Mouse (Mus musculus): ENCODE results near the gene Map7.

GRCm38 (mm10) chr10:20105575-20105974, 42.7 kb upstream of the Map7 start:
- no peak for TF ChIP-seq CTCF (IDR thresholded peaks at IDR 0.05; ENCODE audit: insufficient read depth, low read length)
- TF ChIP-seq POLR2A (IDR thresholded peaks at IDR 0.05; ENCODE audit: borderline replicate concordance, extremely low read depth, low read depth, low read length), result no peak
